Mouse (Mus musculus) stomach, embryonic 16.5 days (tissue): ENCODE results near the gene Zfp334. TPM values are rescaled to one million over a fixed set of nuclear protein-coding genes. Genes with fewer than 3 reads are reported as not detected.

Experiments used
- ATAC-seq: fragments of 200-750 bp; cut with Nextera tagmentation; 2 replicates; pipeline ENCODE4 v1.8.0; 2017; ENCODE audit warnings: moderate number of reproducible peaks, moderate TSS enrichment; ENCODE audit not compliant: insufficient read depth, low FRiP score
- H3K27ac ChIP-seq: fragments of 300-500 bp; sonication (generic); 2 replicates; pipeline ENCODE4 v1.5.1; 2014; ENCODE audit warnings: low read length
- H3K27me3 ChIP-seq: fragments of 300-500 bp; sonication (generic); 2 replicates; pipeline ENCODE4 v1.6.1; 2014; ENCODE audit warnings: low read length, control low read depth, mixed read lengths; ENCODE audit not compliant: control insufficient read depth, insufficient read depth
- H3K36me3 ChIP-seq: fragments of 300-500 bp; sonication (generic); 2 replicates; pipeline ENCODE4 v1.6.1; 2014; ENCODE audit warnings: low read length; ENCODE audit not compliant: control insufficient read depth, insufficient read depth
- H3K4me1 ChIP-seq: fragments of 300-500 bp; sonication (generic); 2 replicates; pipeline ENCODE4 v1.6.1; 2014; ENCODE audit warnings: low read length, control low read depth, mixed read lengths; ENCODE audit not compliant: control insufficient read depth, insufficient read depth
- H3K4me2 ChIP-seq: fragments of 300-500 bp; sonication (generic); 2 replicates; pipeline ENCODE4 v1.6.1; 2014; ENCODE audit warnings: low read depth, low read length, mixed read lengths
- H3K4me3 ChIP-seq: fragments of 300-500 bp; sonication (generic); replicated peaks from 2 replicates; pipeline ENCODE4 v1.5.1; 2014; ENCODE audit warnings: mild to moderate bottlenecking, low read length
- H3K9ac ChIP-seq: fragments of 300-500 bp; sonication (generic); 2 replicates; pipeline ENCODE4 v1.6.1; 2014; ENCODE audit warnings: low read length
- H3K9me3 ChIP-seq: fragments of 300-500 bp; sonication (generic); replicated peaks from 2 replicates; pipeline ENCODE4 v1.6.1; 2016; ENCODE audit warnings: low read length, control low read depth; ENCODE audit not compliant: control insufficient read depth
- WGBS: fragments of 180-500 bp; shearing (Covaris S2); extraction: QIAGEN DNeasy Blood & Tissue Kit; methylation state at CpG from one replicate; pipeline ENCODE4 v1.1.7; 2014; 5-methylcytosine and 5-hydroxymethylcytosine counted together
- polyA plus RNA-seq: library from polyadenylated mRNA; unstranded; fragments of >200 nt; fragmentation: Nextera tagmentation; extraction: Ambion mirVana; gene quantifications from 2 replicates; pipeline ENCODE4 v1.2.1, GENCODE M21; 2015

Gene Zfp334
- 4.8 and 5.1 TPM in 2 replicates for polyA plus RNA-seq

DNA sequence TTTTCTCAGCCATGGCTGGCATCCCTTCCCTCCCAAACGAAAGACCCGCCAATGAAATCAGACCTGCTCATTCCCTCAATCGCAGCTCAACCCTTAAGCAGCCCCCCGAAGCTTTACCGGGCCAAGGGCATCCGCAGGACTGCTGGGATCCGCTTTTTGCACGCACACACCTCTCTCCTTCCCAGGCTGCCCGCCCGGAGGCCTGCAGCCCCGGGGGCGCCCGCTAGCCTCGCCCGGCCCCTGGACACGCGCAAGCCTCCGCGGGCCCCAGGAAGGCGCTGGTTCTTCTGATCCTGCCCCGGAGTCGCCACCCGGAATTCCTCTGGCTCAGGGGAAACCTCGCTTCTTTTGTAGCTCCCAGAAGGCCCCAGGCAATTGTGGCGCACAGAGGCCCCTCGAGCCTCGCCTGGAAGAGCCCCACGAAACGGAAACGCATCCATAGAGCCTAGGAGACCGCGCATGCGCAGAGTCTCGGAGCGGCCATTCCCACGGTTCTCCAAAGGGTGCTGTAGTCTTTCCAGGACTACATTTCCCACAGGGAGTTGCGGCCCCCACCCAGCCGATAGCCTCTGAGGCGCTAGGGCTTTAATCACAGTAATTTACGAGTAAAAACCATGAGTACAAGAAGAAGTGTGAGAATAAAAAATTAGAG, at the start of gene Zfp334:
Gene Zfp334 (minus strand): TSS at position 416 of the 652 bp plus-strand sequence.
- Histone ChIP-seq H3K4me2 (peak within 1 kb of the TSS; percentile 90), H3K27me3 (no peaks in the 10 kb centered on the region), H3K36me3 (peaks cover 5% of the 10 kb centered on the region; the same call in 1 of the 2 replicates), H3K4me3 (peak within 1 kb of the TSS; percentile 88), H3K27ac (peak within 1 kb of the TSS; percentile 81), H3K4me1 (0 out of 2 replicates have a peak, but pooled peaks cover 5% of the 10 kb centered on the region), H3K9me3 (no peaks in the 10 kb centered on the region), H3K9ac (peak within 1 kb of the TSS; percentile 91)
- ATAC-seq = peak; percentile 94
- under 1% methylated on average over 40 of the region's 40 CpGs for WGBS

DNA sequence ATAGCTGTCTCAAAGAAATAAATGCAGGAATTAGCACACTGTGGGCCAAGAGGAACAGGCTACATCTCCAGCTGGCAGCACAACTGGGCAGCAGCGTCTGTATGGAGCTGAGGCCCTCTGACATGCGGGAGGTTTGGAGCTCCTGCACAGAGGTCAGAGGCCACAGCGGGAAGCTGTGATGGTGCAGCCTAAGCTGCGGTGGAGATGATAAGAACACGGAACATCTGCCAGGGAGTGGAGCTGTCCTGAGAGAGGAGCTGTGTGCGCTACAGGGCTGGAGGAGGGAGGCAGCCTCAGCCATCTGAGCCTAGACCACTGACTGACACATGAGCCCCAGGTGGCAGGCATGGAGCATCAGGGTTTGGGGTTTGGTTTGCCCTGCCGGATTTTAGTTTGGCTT, 40.6 kb upstream of the Zfp334 start:
- Histone ChIP-seq H3K9ac (no peak overlapping the region), H3K9me3 (no peaks in the 10 kb centered on the region), H3K36me3 (no peaks in the 10 kb centered on the region), H3K4me3 (no peak overlapping the region), H3K4me2 (no peak overlapping the region), H3K27me3 (no peaks in the 10 kb centered on the region), H3K27ac (no peak overlapping the region), H3K4me1 (no peaks in the 10 kb centered on the region)
- WGBS = 25% methylated on average over 7 of the region's 7 CpGs
- ATAC-seq = no peak

DNA sequence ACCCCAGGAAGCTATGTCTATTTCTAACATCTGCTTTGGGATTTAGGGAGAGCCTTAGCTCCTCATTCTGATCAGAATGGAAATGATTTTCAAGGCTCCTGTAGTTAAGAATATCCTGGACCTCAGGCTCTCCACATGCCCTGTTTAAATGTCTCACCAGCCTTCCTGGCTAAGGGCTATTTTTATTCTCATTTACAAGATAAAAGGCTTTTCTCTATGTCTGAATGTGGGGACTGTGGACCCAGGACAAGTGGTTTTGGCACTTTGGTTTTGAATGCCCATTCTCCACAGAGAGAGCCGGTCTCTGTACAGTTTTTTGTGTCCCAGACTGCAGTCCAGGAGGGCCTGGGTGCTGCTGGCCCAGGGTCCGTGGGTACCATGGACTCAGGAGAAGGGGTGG, 32.1 kb upstream of the Zfp334 start:
- WGBS = 80% methylated on average over 2 of the region's 2 CpGs
- Histone ChIP-seq H3K27me3 (no peaks in the 10 kb centered on the region), H3K9me3 (no peaks in the 10 kb centered on the region), H3K4me1 (no peaks in the 10 kb centered on the region), H3K36me3 (no peaks in the 10 kb centered on the region), H3K4me2 (no peak overlapping the region), H3K9ac (no peak overlapping the region; the same call in 1 of the 2 replicates), H3K4me3 (no peak overlapping the region), H3K27ac (no peak overlapping the region)
- no peak for ATAC-seq

DNA sequence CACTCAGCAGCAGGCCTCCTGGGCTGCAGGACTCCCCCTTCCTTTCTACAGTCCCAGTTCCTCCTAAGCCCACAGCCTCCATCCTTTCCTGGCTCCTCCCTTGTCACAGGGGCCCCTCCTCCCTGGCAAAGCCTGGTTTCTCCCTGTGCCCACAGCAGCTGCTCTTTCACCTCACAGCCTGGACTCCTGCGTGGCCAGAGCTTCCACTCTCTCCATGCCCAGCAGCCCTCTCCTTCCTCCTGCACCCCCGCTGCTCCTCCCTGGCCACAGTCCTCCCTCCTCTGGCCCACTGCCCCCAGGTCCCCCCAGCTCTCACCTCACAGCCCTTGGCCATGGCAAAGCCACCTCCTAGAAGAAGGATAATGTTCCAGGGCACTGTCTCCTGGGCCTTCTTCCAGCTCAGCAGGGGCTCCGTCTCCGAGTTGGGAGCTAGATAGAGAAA, 31.6 kb upstream of the Zfp334 start:
- H3K36me3 ChIP-seq = no peaks in the 10 kb centered on the region
- ATAC-seq = no peak
- H3K4me3 ChIP-seq = no peak overlapping the region
- 66% methylated on average over 4 of the region's 4 CpGs for WGBS
- H3K27me3 ChIP-seq = no peaks in the 10 kb centered on the region
- no peak overlapping the region for H3K4me2 ChIP-seq
- H3K9ac ChIP-seq = no peak overlapping the region
- no peak overlapping the region for H3K27ac ChIP-seq
- H3K4me1 ChIP-seq = no peaks in the 10 kb centered on the region
- H3K9me3 ChIP-seq = no peaks in the 10 kb centered on the region

DNA sequence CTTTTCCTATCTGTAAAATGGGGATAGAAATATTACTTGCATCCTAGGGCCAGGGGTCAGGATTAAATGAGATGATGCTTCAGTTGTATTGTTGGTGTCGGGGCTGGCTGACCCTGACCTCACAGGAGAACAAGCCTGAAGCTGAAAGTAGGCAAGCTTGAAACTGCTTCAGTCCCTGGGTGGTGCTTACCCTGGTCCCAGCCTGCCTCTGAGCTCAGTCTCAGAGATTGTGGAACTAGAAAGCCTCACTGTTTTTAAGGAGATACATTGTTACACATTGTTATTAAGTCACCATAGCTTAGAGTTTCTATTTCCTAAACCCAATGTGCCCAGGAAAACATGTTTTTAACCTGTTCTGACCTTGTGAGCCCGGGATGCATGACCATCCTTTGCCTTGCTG, 30.5 kb upstream of the Zfp334 start:
- ATAC-seq = no peak
- Histone ChIP-seq H3K9ac (no peak overlapping the region), H3K4me2 (no peak overlapping the region), H3K27ac (no peak overlapping the region), H3K4me3 (no peak overlapping the region), H3K27me3 (no peaks in the 10 kb centered on the region), H3K4me1 (no peaks in the 10 kb centered on the region), H3K36me3 (no peaks in the 10 kb centered on the region), H3K9me3 (no peaks in the 10 kb centered on the region)
- WGBS = 81% methylated on average over 2 of the region's 2 CpGs

DNA sequence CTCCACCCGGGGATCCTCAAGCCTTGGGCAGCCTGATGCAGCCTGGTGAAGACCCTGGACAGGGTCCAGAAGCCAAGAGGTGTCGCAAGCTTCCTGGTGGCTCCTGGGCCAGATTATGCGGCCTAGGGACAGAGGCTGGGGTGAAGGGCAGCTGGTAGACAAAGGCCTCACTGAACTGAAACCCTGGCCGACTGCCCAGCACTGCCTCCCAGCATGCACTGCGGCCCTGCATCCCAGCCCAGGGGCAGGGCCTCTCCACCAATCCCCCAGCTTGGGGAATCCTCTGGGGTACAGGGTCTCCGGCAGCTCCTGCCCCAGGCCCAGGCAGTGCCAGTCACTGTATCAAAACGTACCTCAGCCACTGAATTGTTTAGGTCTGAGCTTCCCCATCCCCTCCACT, 29.2 kb upstream of the Zfp334 start:
- Histone ChIP-seq H3K36me3 (no peaks in the 10 kb centered on the region), H3K9me3 (no peaks in the 10 kb centered on the region), H3K27me3 (no peaks in the 10 kb centered on the region), H3K4me1 (no peaks in the 10 kb centered on the region), H3K4me3 (no peak overlapping the region), H3K4me2 (no peak overlapping the region), H3K27ac (no peak overlapping the region), H3K9ac (no peak overlapping the region)
- WGBS = 65% methylated on average over 7 of the region's 7 CpGs
- peak; percentile 26; the same call in 1 of the 2 replicates for ATAC-seq

DNA sequence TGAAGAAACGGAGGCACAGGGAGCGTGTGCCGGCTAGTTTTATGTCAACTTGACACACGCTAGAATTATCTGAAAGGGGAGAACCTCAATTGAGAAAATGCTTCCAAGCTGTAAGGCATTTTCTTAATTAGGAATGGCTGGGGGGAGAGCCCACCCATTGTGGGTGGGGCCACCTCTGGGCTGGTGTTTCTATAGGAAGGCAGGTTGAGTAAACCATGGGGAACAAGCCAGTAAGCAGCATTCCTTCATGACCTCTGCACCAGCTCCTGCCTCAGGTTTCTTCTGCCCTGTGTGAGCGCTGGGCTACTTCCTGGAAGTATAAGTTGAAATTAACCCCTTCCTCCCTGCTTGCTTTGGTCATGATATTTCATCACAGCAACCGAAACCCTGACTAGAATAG, 27.7 kb upstream of the Zfp334 start:
- Histone ChIP-seq H3K4me2 (no peak overlapping the region), H3K9ac (no peak overlapping the region), H3K4me3 (no peak overlapping the region), H3K9me3 (no peaks in the 10 kb centered on the region), H3K36me3 (no peaks in the 10 kb centered on the region), H3K27me3 (no peaks in the 10 kb centered on the region), H3K27ac (no peak overlapping the region), H3K4me1 (no peaks in the 10 kb centered on the region)
- ATAC-seq = no peak
- 64% methylated on average over 6 of the region's 6 CpGs for WGBS

DNA sequence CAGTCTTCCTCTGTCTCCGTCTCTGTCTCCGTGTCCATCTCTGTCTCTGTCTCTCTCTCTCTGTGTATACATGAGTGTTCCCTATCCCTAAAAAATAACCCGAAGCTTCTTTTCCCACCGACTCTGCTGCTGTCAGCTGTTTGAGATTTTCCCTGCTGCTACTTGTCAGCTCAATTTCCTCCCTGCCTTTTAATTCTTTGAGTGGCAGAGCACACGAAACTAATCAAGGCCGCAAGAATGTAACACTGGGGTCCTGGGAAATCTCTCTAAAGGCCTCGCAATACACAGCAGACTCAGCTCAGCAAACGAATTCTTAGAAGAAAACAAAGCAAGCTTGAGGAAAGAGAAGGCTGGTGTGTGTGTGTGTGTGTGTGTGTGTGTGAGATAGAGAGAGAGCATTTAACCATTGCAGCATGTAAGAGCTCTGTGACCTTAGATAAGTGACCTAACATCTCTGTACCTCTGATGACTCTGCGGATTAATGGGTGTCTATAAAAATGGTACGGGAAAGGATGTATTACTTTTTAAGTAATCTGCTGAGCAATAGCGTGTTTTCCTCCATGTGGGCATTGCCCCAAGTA, 27.2 kb upstream of the Zfp334 start:
- no peak overlapping the region for H3K27ac ChIP-seq
- no peaks in the 10 kb centered on the region for H3K9me3 ChIP-seq
- H3K4me2 ChIP-seq = no peak overlapping the region
- no peaks in the 10 kb centered on the region for H3K4me1 ChIP-seq
- no peak for ATAC-seq
- no peaks in the 10 kb centered on the region for H3K27me3 ChIP-seq
- H3K4me3 ChIP-seq = no peak overlapping the region
- no peaks in the 10 kb centered on the region for H3K36me3 ChIP-seq
- WGBS = 43% methylated on average over 11 of the region's 11 CpGs
- no peak overlapping the region for H3K9ac ChIP-seq

DNA sequence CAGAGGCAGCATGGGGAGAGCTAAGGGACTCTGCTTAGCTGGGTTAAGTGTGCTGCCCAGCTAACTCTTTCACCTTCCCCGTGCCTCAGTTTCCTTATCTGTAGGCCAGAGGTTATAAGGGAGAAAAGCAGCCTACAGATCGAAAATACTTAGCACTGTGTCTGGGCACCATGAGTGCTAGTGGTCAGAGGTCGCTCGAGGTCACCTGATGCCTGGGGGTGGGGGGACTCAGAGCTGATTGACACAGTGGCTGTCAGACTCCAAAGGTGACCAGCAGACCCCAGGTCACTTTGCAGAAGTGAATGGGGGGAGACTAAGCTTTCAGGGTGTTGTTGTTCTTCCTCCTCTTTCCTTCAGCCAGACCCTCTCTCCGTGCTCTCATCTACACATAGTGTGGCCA, 26.3 kb upstream of the Zfp334 start:
- H3K4me3 ChIP-seq = no peak overlapping the region
- H3K36me3 ChIP-seq = no peaks in the 10 kb centered on the region
- no peak overlapping the region for H3K27ac ChIP-seq
- H3K9ac ChIP-seq = no peak overlapping the region
- H3K4me2 ChIP-seq = no peak overlapping the region
- ATAC-seq = no peak
- H3K27me3 ChIP-seq = no peaks in the 10 kb centered on the region
- no peaks in the 10 kb centered on the region for H3K4me1 ChIP-seq
- no peaks in the 10 kb centered on the region for H3K9me3 ChIP-seq
- WGBS = 63% methylated on average over 5 of the region's 5 CpGs
